Mouse (Mus musculus) kidney, adult 2 months (tissue): ENCODE measurements around the gene Ccl27a.
"Not testable (repeated sequence)": the region's sequence is repeated elsewhere in the genome, so short reads cannot be mapped to it uniquely, and the experiment has no call there.

Experiments
- CTCF ChIP-seq: fragments of 200-500 bp; conservative IDR thresholded peaks from 2 replicates; pipeline ENCODE4 v1.5.1; 2011; ENCODE audit warnings: low read depth, mild to moderate bottlenecking, control low read depth, low read length, moderate library complexity, mixed read lengths; ENCODE audit not compliant: insufficient read depth, insufficient read length
- POLR2A ChIP-seq: fragments of 200-500 bp; IDR thresholded peaks from one replicate; pipeline ENCODE4 v1.6.1; 2011; ENCODE audit warnings: low read depth, low read length, control low read depth

GRCm38 (mm10) chr4:41782711-41783110 lies 8.7 kb upstream of the Ccl27a start:
- not testable (repeated sequence) for TF ChIP-seq POLR2A, CTCF
